Mouse (Mus musculus) layer of hippocampus, adult 2 months (tissue): ENCODE results near the gene Pdcd1lg2. TPM values are rescaled to one million over a fixed set of nuclear protein-coding genes. Genes with fewer than 3 reads are reported as not detected.

Experiments
- DNase-seq, 2 experiments: peaks; one replicate each; pipeline ENCODE4 v3.0.0; 2022; ENCODE audit warnings: low spot score in 2 of 2
- H3K27ac ChIP-seq: fragments of 200-600 bp; 2 replicates; pipeline ENCODE4 v1.8.1; 2022
- H3K4me3 ChIP-seq: fragments of 200-600 bp; 2 replicates; pipeline ENCODE4 v1.8.1; 2022; ENCODE audit warnings: mild to moderate bottlenecking
- CTCF ChIP-seq: fragments of 200-600 bp; conservative IDR thresholded peaks from 2 replicates; pipeline ENCODE4 v1.8.1; 2022; ENCODE audit warnings: antibody characterized with exemption, mild to moderate bottlenecking, moderate library complexity
- long read RNA-seq, 2 experiments: library from polyadenylated mRNA; stranded (forward); transcript quantifications; one replicate each; pipeline ENCODE4 v2.0.0; 2021; ENCODE audit warnings: borderline mapping rate in 2 of 2
- total RNA-seq, 2 experiments: library from RNA; stranded (reverse); gene quantifications; 2 replicates each; pipeline ENCODE4 v1.2.3; 2021

The Pdcd1lg2 gene
- total RNA-seq: not detected
- long read RNA-seq, experiment 1: 0 reads
- long read RNA-seq, experiment 2: 0 reads

- no peak within 1 kb of the TSS for H3K27ac ChIP-seq
- DNase-seq: no peak
- no peak for TF ChIP-seq CTCF
These were observed at the start of gene Pdcd1lg2 for GRCm38 (mm10) chr19:29410619-29411018. Gene Pdcd1lg2 (plus strand): TSS chr19:29410919.

GRCm38 (mm10) chr19:29361468-29362130 is 49.1 kb upstream of the Pdcd1lg2 start:
- peak; percentile 86 to 92 for DNase-seq
- Histone ChIP-seq H3K27ac (peak overlapping the region; percentile 89), H3K4me3 (peak overlapping the region; percentile 85)
- TF ChIP-seq CTCF: no peak

More at GRCm38 (mm10) chr19:29410619-29411018, at the start of gene Pdcd1lg2:
- H3K4me3 ChIP-seq: no peak within 1 kb of the TSS

GRCm38 (mm10) chr19:29362173-29362930 is 48.4 kb upstream of the Pdcd1lg2 start:
- peak overlapping the region; percentile 89 for H3K27ac ChIP-seq

GRCm38 (mm10) chr19:29363557-29363956 is 47.2 kb upstream of the Pdcd1lg2 start:
- no peak overlapping the region for H3K4me3 ChIP-seq
- TF ChIP-seq CTCF: no peak
- H3K27ac ChIP-seq: no peak overlapping the region
- DNase-seq: no peak

More at GRCm38 (mm10) chr19:29362173-29362930, 48.4 kb upstream of the Pdcd1lg2 start:
- H3K4me3 ChIP-seq: peak overlapping the region; percentile 85
- TF ChIP-seq CTCF: no peak
- no peak for DNase-seq

- no peak for DNase-seq
- Histone ChIP-seq H3K4me3 (no peak overlapping the region), H3K27ac (no peak overlapping the region)
- no peak for TF ChIP-seq CTCF
These were observed 46.6 kb upstream of the Pdcd1lg2 start for GRCm38 (mm10) chr19:29364076-29364475.

GRCm38 (mm10) chr19:29365105-29365504 is 45.6 kb upstream of the Pdcd1lg2 start:
- no peak overlapping the region for H3K4me3 ChIP-seq
- no peak for DNase-seq
- TF ChIP-seq CTCF: no peak
- no peak overlapping the region for H3K27ac ChIP-seq

- Histone ChIP-seq H3K4me3 (peak overlapping the region; percentile 75), H3K27ac (peak overlapping the region; percentile 72; the same call in 1 of the 2 replicates)
- no peak for DNase-seq
- no peak for TF ChIP-seq CTCF
These were observed 44.3 kb upstream of the Pdcd1lg2 start for GRCm38 (mm10) chr19:29366226-29366968.

- Histone ChIP-seq H3K4me3 (peak within 1 kb of the TSS; percentile 75), H3K27ac (peak within 1 kb of the TSS; percentile 72)
- DNase-seq: peak; percentile 22 to 36
- TF ChIP-seq CTCF: no peak
These were observed 43.6 kb upstream of the Pdcd1lg2 start, which contains the start of the genes Plgrkt and Cd274 for GRCm38 (mm10) chr19:29366969-29367622. Gene Plgrkt (minus strand): TSS chr19:29367390. Gene Cd274 (plus strand): TSS chr19:29367455.

- Histone ChIP-seq H3K4me3 (no peak overlapping the region), H3K27ac (no peak overlapping the region)
- TF ChIP-seq CTCF: no peak
- no peak for DNase-seq
These were observed 42.7 kb upstream of the Pdcd1lg2 start for GRCm38 (mm10) chr19:29368041-29368440.

- no peak for TF ChIP-seq CTCF
- no peak overlapping the region for H3K4me3 ChIP-seq
- H3K27ac ChIP-seq: no peak overlapping the region
- no peak for DNase-seq
These were observed 41.9 kb upstream of the Pdcd1lg2 start for GRCm38 (mm10) chr19:29368671-29369309.

- H3K27ac ChIP-seq: no peak overlapping the region
- H3K4me3 ChIP-seq: no peak overlapping the region
- TF ChIP-seq CTCF: no peak
- DNase-seq: no peak
These were observed 40.6 kb upstream of the Pdcd1lg2 start for GRCm38 (mm10) chr19:29370112-29370511.
